8 mouse cellular contexts compared by ENCODE assay signal in the genomic region with DNA sequence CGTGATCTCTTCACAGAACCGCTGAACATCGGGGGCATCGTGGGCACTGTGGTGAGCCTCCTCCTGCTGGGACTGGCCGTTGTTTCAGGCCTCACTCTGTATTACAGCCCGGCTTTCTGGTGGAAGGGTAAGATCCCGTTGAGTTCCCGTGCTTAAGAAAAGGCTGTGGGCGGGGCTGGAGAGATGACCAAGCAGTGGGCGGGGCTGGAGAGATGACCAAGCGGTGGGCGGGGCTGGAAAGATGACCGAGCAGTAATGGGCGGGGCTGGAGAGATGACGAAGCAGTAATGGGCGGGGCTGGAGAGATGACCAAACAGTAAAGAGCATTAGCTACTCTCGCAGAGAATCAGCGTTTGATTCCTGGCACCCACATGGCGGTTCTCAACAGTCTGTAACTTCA. TPM values are rescaled to one million over a fixed set of nuclear protein-coding genes. Genes with fewer than 3 reads are reported as not detected.
DNase-seq lines count a peak whose midpoint lies in the region; ATAC-seq lines count a peak whose summit lies in the region.

No protein-coding gene starts in this region.

- H3K27me3 ChIP-seq in heart, embryonic 11.5 days (ENCODE audit: control insufficient read depth, insufficient read depth, low read length): no peaks in the 10 kb centered on the region
- no peaks in the 10 kb centered on the region for H3K27me3 ChIP-seq in lung, embryonic 15.5 days

- no peaks in the 10 kb centered on the region for H3K9me3 ChIP-seq in heart, embryonic 11.5 days (replicated peaks; ENCODE audit: control insufficient read depth, low read length)
- no peaks in the 10 kb centered on the region for H3K9me3 ChIP-seq in lung, embryonic 15.5 days

- peak; percentile 76; the same call in 1 of the 2 replicates for ATAC-seq in heart, embryonic 11.5 days (replicated peaks; ENCODE audit: insufficient number of reproducible peaks, low FRiP score, low TSS enrichment)
- peak; percentile 65; the same call in 1 of the 2 replicates for ATAC-seq in lung, embryonic 15.5 days (ENCODE audit: borderline replicate concordance, extremely low read depth, low FRiP score, low TSS enrichment)

- peak overlapping the region; percentile 34 for H3K4me2 ChIP-seq in heart, embryonic 11.5 days
- no peak overlapping the region for H3K4me2 ChIP-seq in lung, embryonic 15.5 days

- H3K9ac ChIP-seq in heart, embryonic 11.5 days (ENCODE audit: low read depth, low read length): no peak overlapping the region
- H3K9ac ChIP-seq in lung, embryonic 15.5 days: no peak overlapping the region

- H3K36me3 ChIP-seq in heart, embryonic 11.5 days (ENCODE audit: control insufficient read depth, insufficient read depth, low read length): no peaks in the 10 kb centered on the region
- peaks cover 18% of the 10 kb centered on the region; the same call in 1 of the 2 replicates for H3K36me3 ChIP-seq in lung, embryonic 15.5 days

- WGBS in heart, embryonic 11.5 days (ENCODE audit: insufficient replicate concordance): 29% methylated on average over 19 of the region's 19 CpGs
- 39% methylated on average over 19 of the region's 19 CpGs for WGBS in lung, embryonic 15.5 days

- H3K27ac ChIP-seq in heart, embryonic 11.5 days (ENCODE audit: low read depth, low read length): no peak overlapping the region
- H3K27ac ChIP-seq in lung, embryonic 15.5 days: no peak overlapping the region

- DNase-seq in 416B (ENCODE audit: low read depth): peak; percentile 64
- DNase-seq in adrenal gland, adult 8-10 months: peak; percentile 54
- peak; percentile 80 for DNase-seq in embryo, embryonic 9.5 days (ENCODE audit: extremely low spot score)
- peak; percentile 79 for DNase-seq in kidney, postnatal 10 days
- DNase-seq in right cerebral cortex, adult 18-20 months: peak; percentile 46
- no peak for DNase-seq in spleen, adult 18-20 months

- no peak overlapping the region for H3K4me3 ChIP-seq in heart, embryonic 11.5 days (ENCODE audit: low read depth, low read length)
- no peak overlapping the region for H3K4me3 ChIP-seq in lung, embryonic 15.5 days

- no peaks in the 10 kb centered on the region for H3K4me1 ChIP-seq in heart, embryonic 11.5 days (ENCODE audit: control insufficient read depth, insufficient read depth, low read length)
- H3K4me1 ChIP-seq in lung, embryonic 15.5 days: no peaks in the 10 kb centered on the region

RNA-seq across cellular contexts. Expression of a gene that starts 8.8 kb away (rescaled TPM):
- 100 to 1,000 TPM; 138 to 152 (median 146) TPM for total RNA-seq in adrenal gland, adult 8-10 months (2022)
- 77.0 and 88.9 TPM in 2 replicates for polyA plus RNA-seq in heart, embryonic 11.5 days (2014; fragmentation: Nextera tagmentation; extraction: Ambion mirVana)
- 68.3 and 69.8 TPM in 2 replicates for polyA plus RNA-seq in lung, embryonic 15.5 days (2015; fragmentation: Nextera tagmentation; extraction: Ambion mirVana)

RNA-seq across cellular contexts. Expression of a gene that starts 29.4 kb away (rescaled TPM):
- 10 to 100 TPM; 22.2 to 64.9 (median 42.7) TPM for total RNA-seq in adrenal gland, adult 8-10 months (2022)
- 4.4 and 4.7 TPM in 2 replicates for polyA plus RNA-seq in heart, embryonic 11.5 days (2014; fragmentation: Nextera tagmentation; extraction: Ambion mirVana)
- polyA plus RNA-seq in lung, embryonic 15.5 days (2015; fragmentation: Nextera tagmentation; extraction: Ambion mirVana): 15.8 and 16.6 TPM in 2 replicates

RNA-seq across cellular contexts. Expression of a gene that starts 40.6 kb away (rescaled TPM):
- 10 to 100 TPM in 2 of 4 experiments, 1 to 10 TPM in 2; 8.8 to 12.1 (median 9.8) TPM for total RNA-seq in adrenal gland, adult 8-10 months (2022)
- polyA plus RNA-seq in heart, embryonic 11.5 days (2014; fragmentation: Nextera tagmentation; extraction: Ambion mirVana): 73.7 and 77.8 TPM in 2 replicates
- 128 and 130 TPM in 2 replicates for polyA plus RNA-seq in lung, embryonic 15.5 days (2015; fragmentation: Nextera tagmentation; extraction: Ambion mirVana)

Comparison
In these comparisons a context has a peak if more than half of its experiments do, and no peak if none do; other contexts are left out.
1. DNase-seq: peak in 416B (single experiment), adrenal gland, adult 8-10 months (single experiment), embryo, embryonic 9.5 days (single experiment), kidney, postnatal 10 days (single experiment) and right cerebral cortex, adult 18-20 months (single experiment); none in spleen, adult 18-20 months (0 of 2).